Mouse (Mus musculus): ENCODE measurements at regions not wholly inside any gene's neighbourhood (a gene's known extent, or its start where the extent isn't known, plus 50 kb on each side); places are given as distances from the start of the nearest gene placed in this dataset.
A peak's percentile ranks its signal among the peaks of the same experiment; 100 is the strongest.

- no peak overlapping the region for H3K9ac ChIP-seq
- no peaks in the 10 kb centered on the region for H3K9me3 ChIP-seq (replicated peaks)
- no peak overlapping the region for H3K4me2 ChIP-seq
- no peaks in the 10 kb centered on the region for H3K4me1 ChIP-seq
- H3K4me3 ChIP-seq = no peak overlapping the region
- H3K27ac ChIP-seq = no peak overlapping the region
- H3K36me3 ChIP-seq (ENCODE audit: poor library complexity, severe bottlenecking) = no peaks in the 10 kb centered on the region
- H3K27me3 ChIP-seq = no peaks in the 10 kb centered on the region
- ATAC-seq = no peak
- WGBS = 74% methylated on average over 3 of the region's 3 CpGs
Observed at GRCm38 (mm10) chr11:112902618-112903017, 120.6 kb downstream of the Sox9 start.

- WGBS = 86% methylated on average over 5 of the region's 5 CpGs
- no peaks in the 10 kb centered on the region for H3K36me3 ChIP-seq (ENCODE audit: poor library complexity, severe bottlenecking)
- no peaks in the 10 kb centered on the region for H3K27me3 ChIP-seq
- no peaks in the 10 kb centered on the region for H3K9me3 ChIP-seq (replicated peaks)
- no peak overlapping the region for H3K4me3 ChIP-seq
- no peak overlapping the region for H3K4me2 ChIP-seq
- H3K9ac ChIP-seq = no peak overlapping the region
- H3K4me1 ChIP-seq = no peaks in the 10 kb centered on the region
- no peak overlapping the region for H3K27ac ChIP-seq
- ATAC-seq = no peak
Observed at GRCm38 (mm10) chr11:112910309-112910708, 128.3 kb downstream of the Sox9 start.

GRCm38 (mm10) chr11:112912875-112913274 lies 130.9 kb downstream of the Sox9 start:
- H3K4me3 ChIP-seq = no peak overlapping the region
- H3K27ac ChIP-seq = no peak overlapping the region
- no peak for ATAC-seq
- H3K9me3 ChIP-seq (replicated peaks) = no peaks in the 10 kb centered on the region
- H3K4me1 ChIP-seq = no peaks in the 10 kb centered on the region
- no peak overlapping the region for H3K4me2 ChIP-seq
- H3K9ac ChIP-seq = no peak overlapping the region
- WGBS = 73% methylated on average over 3 of the region's 3 CpGs
- H3K36me3 ChIP-seq (ENCODE audit: poor library complexity, severe bottlenecking) = no peaks in the 10 kb centered on the region
- H3K27me3 ChIP-seq = no peaks in the 10 kb centered on the region

GRCm38 (mm10) chr11:112916923-112917322 lies 134.9 kb downstream of the Sox9 start:
- Histone ChIP-seq H3K4me2 (no peak overlapping the region), H3K4me1 (no peaks in the 10 kb centered on the region), H3K27ac (no peak overlapping the region), H3K27me3 (no peaks in the 10 kb centered on the region), H3K4me3 (no peak overlapping the region), H3K36me3 (ENCODE audit: poor library complexity, severe bottlenecking) (no peaks in the 10 kb centered on the region), H3K9me3 (replicated peaks) (no peaks in the 10 kb centered on the region), H3K9ac (no peak overlapping the region)
- 94% methylated on average over 1 of the region's 1 CpGs for WGBS
- ATAC-seq = no peak

GRCm38 (mm10) chr11:112920131-112920530 lies 138.1 kb downstream of the Sox9 start:
- no peaks in the 10 kb centered on the region for H3K36me3 ChIP-seq (ENCODE audit: poor library complexity, severe bottlenecking)
- H3K4me2 ChIP-seq = no peak overlapping the region
- no peaks in the 10 kb centered on the region for H3K27me3 ChIP-seq
- H3K9ac ChIP-seq = no peak overlapping the region
- H3K4me3 ChIP-seq = no peak overlapping the region
- no peak for ATAC-seq
- WGBS = 88% methylated on average over 4 of the region's 4 CpGs
- H3K27ac ChIP-seq = no peak overlapping the region
- peaks cover 9% of the 10 kb centered on the region for H3K4me1 ChIP-seq
- no peaks in the 10 kb centered on the region for H3K9me3 ChIP-seq (replicated peaks)

- H3K9ac ChIP-seq = no peak overlapping the region
- H3K36me3 ChIP-seq (ENCODE audit: poor library complexity, severe bottlenecking) = no peaks in the 10 kb centered on the region
- no peak for ATAC-seq
- 0 out of 2 replicates have a peak overlapping the region, but pooled peaks have one; percentile 6 for H3K27ac ChIP-seq
- H3K4me1 ChIP-seq = peaks cover 16% of the 10 kb centered on the region
- H3K4me3 ChIP-seq = no peak overlapping the region
- H3K27me3 ChIP-seq = no peaks in the 10 kb centered on the region
- H3K9me3 ChIP-seq (replicated peaks) = no peaks in the 10 kb centered on the region
- WGBS = 73% methylated on average over 1 of the region's 1 CpGs
- no peak overlapping the region for H3K4me2 ChIP-seq
Observed at GRCm38 (mm10) chr11:112924577-112924976, 142.6 kb downstream of the Sox9 start.

GRCm38 (mm10) chr11:112925140-112925539 lies 143.1 kb downstream of the Sox9 start:
- no peak overlapping the region for H3K4me3 ChIP-seq
- H3K9me3 ChIP-seq (replicated peaks) = no peaks in the 10 kb centered on the region
- H3K27me3 ChIP-seq = no peaks in the 10 kb centered on the region
- no peak overlapping the region for H3K9ac ChIP-seq
- WGBS = 34% methylated on average over 6 of the region's 6 CpGs
- no peak overlapping the region for H3K4me2 ChIP-seq
- H3K4me1 ChIP-seq = peaks cover 16% of the 10 kb centered on the region
- H3K36me3 ChIP-seq (ENCODE audit: poor library complexity, severe bottlenecking) = no peaks in the 10 kb centered on the region
- ATAC-seq = peak; percentile 75; the same call in 1 of the 2 replicates
- H3K27ac ChIP-seq = 0 out of 2 replicates have a peak overlapping the region, but pooled peaks have one; percentile 6

GRCm38 (mm10) chr11:112926330-112927025 lies 144.5 kb downstream of the Sox9 start:
- WGBS = 81% methylated on average over 19 of the region's 19 CpGs
- no peaks in the 10 kb centered on the region for H3K36me3 ChIP-seq (ENCODE audit: poor library complexity, severe bottlenecking)
- H3K9me3 ChIP-seq (replicated peaks) = no peaks in the 10 kb centered on the region
- no peak overlapping the region for H3K4me2 ChIP-seq
- no peak overlapping the region for H3K4me3 ChIP-seq
- H3K9ac ChIP-seq = no peak overlapping the region
- no peak for ATAC-seq
- peaks cover 16% of the 10 kb centered on the region for H3K4me1 ChIP-seq
- no peaks in the 10 kb centered on the region for H3K27me3 ChIP-seq
- no peak overlapping the region for H3K27ac ChIP-seq

GRCm38 (mm10) chr11:112930186-112930808 lies 148.3 kb downstream of the Sox9 start:
- no peaks in the 10 kb centered on the region for H3K36me3 ChIP-seq (ENCODE audit: poor library complexity, severe bottlenecking)
- no peaks in the 10 kb centered on the region for H3K27me3 ChIP-seq
- WGBS = 85% methylated on average over 10 of the region's 10 CpGs
- ATAC-seq = no peak
- H3K9me3 ChIP-seq (replicated peaks) = no peaks in the 10 kb centered on the region
- H3K27ac ChIP-seq = no peak overlapping the region
- no peak overlapping the region for H3K4me3 ChIP-seq
- no peak overlapping the region for H3K4me2 ChIP-seq
- H3K9ac ChIP-seq = no peak overlapping the region
- peaks cover 5% of the 10 kb centered on the region for H3K4me1 ChIP-seq

GRCm38 (mm10) chr11:112938035-112938434 lies 156.0 kb downstream of the Sox9 start:
- H3K4me2 ChIP-seq = no peak overlapping the region
- H3K9ac ChIP-seq = no peak overlapping the region
- no peak overlapping the region for H3K4me3 ChIP-seq
- 92% methylated on average over 10 of the region's 10 CpGs for WGBS
- H3K4me1 ChIP-seq = no peaks in the 10 kb centered on the region
- no peaks in the 10 kb centered on the region; the same call in 1 of the 2 replicates for H3K9me3 ChIP-seq (replicated peaks)
- H3K27ac ChIP-seq = no peak overlapping the region
- H3K27me3 ChIP-seq = no peaks in the 10 kb centered on the region
- H3K36me3 ChIP-seq (ENCODE audit: poor library complexity, severe bottlenecking) = no peaks in the 10 kb centered on the region
- no peak for ATAC-seq

- WGBS = 60% methylated on average over 4 of the region's 4 CpGs
- Histone ChIP-seq H3K4me1 (peaks cover 31% of the 10 kb centered on the region), H3K9me3 (replicated peaks) (no peaks in the 10 kb centered on the region), H3K4me3 (no peak overlapping the region), H3K36me3 (ENCODE audit: poor library complexity, severe bottlenecking) (no peaks in the 10 kb centered on the region), H3K27me3 (no peaks in the 10 kb centered on the region), H3K9ac (no peak overlapping the region), H3K27ac (0 out of 2 replicates have a peak overlapping the region, but pooled peaks have one; percentile 25), H3K4me2 (no peak overlapping the region)
- no peak for ATAC-seq
Observed at GRCm38 (mm10) chr11:112951421-112951820, 169.4 kb downstream of the Sox9 start.

- Histone ChIP-seq H3K27ac (no peak overlapping the region), H3K27me3 (no peaks in the 10 kb centered on the region), H3K9ac (no peak overlapping the region), H3K9me3 (replicated peaks) (no peaks in the 10 kb centered on the region), H3K4me2 (no peak overlapping the region), H3K4me1 (peaks cover 31% of the 10 kb centered on the region), H3K36me3 (ENCODE audit: poor library complexity, severe bottlenecking) (no peaks in the 10 kb centered on the region), H3K4me3 (no peak overlapping the region)
- ATAC-seq = no peak
- 29% methylated on average over 10 of the region's 10 CpGs for WGBS
Observed at GRCm38 (mm10) chr11:112952356-112952755, 170.3 kb downstream of the Sox9 start.
